Mouse (Mus musculus): ENCODE results near the gene Bmp5.
"Not testable (repeated sequence)": the region's sequence is repeated elsewhere in the genome, so short reads cannot be mapped to it uniquely, and the experiment has no call there.

The Bmp5 gene

GRCm38 (mm10) chr9:75775129-75775845, at the start of gene Bmp5:
Gene Bmp5, plus strand, starts transcription at chr9:75775364.
- no peak for DNase-seq (ENCODE audit: low spot score)

- DNase-seq (ENCODE audit: low spot score): no peak
These were observed 15.1 kb upstream of the Bmp5 start for GRCm38 (mm10) chr9:75760075-75760474.

- no peak for DNase-seq (ENCODE audit: low spot score)
These were observed 13.6 kb upstream of the Bmp5 start for GRCm38 (mm10) chr9:75761567-75761966.

- DNase-seq (ENCODE audit: low spot score): no peak
These were observed 12.7 kb upstream of the Bmp5 start for GRCm38 (mm10) chr9:75762487-75762886.

- no peak for DNase-seq (ENCODE audit: low spot score)
These were observed 10.4 kb upstream of the Bmp5 start for GRCm38 (mm10) chr9:75764792-75765191.

- no peak for DNase-seq (ENCODE audit: low spot score)
These were observed 8.6 kb upstream of the Bmp5 start for GRCm38 (mm10) chr9:75766521-75766920.

GRCm38 (mm10) chr9:75769042-75769441, 6.1 kb upstream of the Bmp5 start:
- no peak for DNase-seq (ENCODE audit: low spot score)

- DNase-seq (ENCODE audit: low spot score): no peak
These were observed 989 bp downstream of the Bmp5 start for GRCm38 (mm10) chr9:75776153-75776552.

GRCm38 (mm10) chr9:75778762-75779346, 3.7 kb downstream of the Bmp5 start:
- DNase-seq (ENCODE audit: low spot score): no peak

GRCm38 (mm10) chr9:75780558-75781276, 5.6 kb downstream of the Bmp5 start:
- no peak for DNase-seq (ENCODE audit: low spot score)

- no peak for DNase-seq (ENCODE audit: low spot score)
These were observed 6.4 kb downstream of the Bmp5 start for GRCm38 (mm10) chr9:75781600-75781999.

- no peak for DNase-seq (ENCODE audit: low spot score)
These were observed 8.4 kb downstream of the Bmp5 start for GRCm38 (mm10) chr9:75783573-75783972.

GRCm38 (mm10) chr9:75785959-75786358, 10.8 kb downstream of the Bmp5 start:
- no peak for DNase-seq (ENCODE audit: low spot score)

- DNase-seq (ENCODE audit: low spot score): no peak
These were observed 12.0 kb downstream of the Bmp5 start for GRCm38 (mm10) chr9:75787121-75787520.

GRCm38 (mm10) chr9:75789879-75790428, 14.8 kb downstream of the Bmp5 start:
- no peak for DNase-seq (ENCODE audit: low spot score)

- no peak for DNase-seq (ENCODE audit: low spot score)
These were observed 29.8 kb downstream of the Bmp5 start for GRCm38 (mm10) chr9:75804940-75805339.

- not testable (repeated sequence) for DNase-seq (ENCODE audit: low spot score)
These were observed 33.0 kb downstream of the Bmp5 start for GRCm38 (mm10) chr9:75808179-75808578.

GRCm38 (mm10) chr9:75808659-75809058, 33.5 kb downstream of the Bmp5 start:
- no peak for DNase-seq (ENCODE audit: low spot score)

- no peak for DNase-seq (ENCODE audit: low spot score)
These were observed 40.0 kb downstream of the Bmp5 start for GRCm38 (mm10) chr9:75815161-75815560.

- no peak for DNase-seq (ENCODE audit: low spot score)
These were observed 43.2 kb downstream of the Bmp5 start for GRCm38 (mm10) chr9:75818400-75818799.

- DNase-seq (ENCODE audit: low spot score): no peak
These were observed 57.3 kb downstream of the Bmp5 start for GRCm38 (mm10) chr9:75832468-75832867.

GRCm38 (mm10) chr9:75833189-75833732, 58.1 kb downstream of the Bmp5 start:
- no peak for DNase-seq (ENCODE audit: low spot score)

GRCm38 (mm10) chr9:75839450-75839849, 64.3 kb downstream of the Bmp5 start:
- DNase-seq (ENCODE audit: low spot score): no peak

All from ovary, postnatal 36 days (tissue).